Mouse (Mus musculus): ENCODE data around the gene Tpk1. TPM values are rescaled to one million over a fixed set of nuclear protein-coding genes. Genes with fewer than 3 reads are reported as not detected.

Tpk1 gene
- 0.03 and 0.14 TPM in 2 replicates for polyA plus RNA-seq (2012)

- TF ChIP-seq GATA1 (IDR thresholded peaks at IDR 0.05; ENCODE audit: low read length) (no peak), TAL1 (IDR thresholded peaks at IDR 0.05; ENCODE audit: low read length) (no peak)
- Histone ChIP-seq H3K9me3 (ENCODE audit: control insufficient read depth, low read length) (no peaks in the 10 kb centered on the region), H3K36me3 (ENCODE audit: control insufficient read depth) (peaks cover 14% of the 10 kb centered on the region), H3K4me3 (replicated peaks) (peak within 1 kb of the TSS; percentile 93), H3K4me1 (ENCODE audit: control insufficient read depth) (peaks cover 61% of the 10 kb centered on the region), H3K27me3 (ENCODE audit: control insufficient read depth) (no peaks in the 10 kb centered on the region)
Observed at GRCm38 (mm10) chr6:43665677-43666546, at the start of gene Tpk1. Tpk1 (minus strand) TSS chr6:43666278.

GRCm38 (mm10) chr6:43702810-43703614 is 36.9 kb upstream of the Tpk1 start:
- Histone ChIP-seq H3K36me3 (ENCODE audit: control insufficient read depth) (no peaks in the 10 kb centered on the region), H3K4me3 (replicated peaks) (no peak overlapping the region), H3K9me3 (ENCODE audit: control insufficient read depth, low read length) (no peaks in the 10 kb centered on the region), H3K27me3 (ENCODE audit: control insufficient read depth) (no peaks in the 10 kb centered on the region), H3K4me1 (ENCODE audit: control insufficient read depth) (no peaks in the 10 kb centered on the region)
- TF ChIP-seq TAL1 (IDR thresholded peaks at IDR 0.05; ENCODE audit: low read length): no peak
- TF ChIP-seq GATA1 (IDR thresholded peaks at IDR 0.05; ENCODE audit: low read length): no peak

GRCm38 (mm10) chr6:43691863-43692262 is 25.8 kb upstream of the Tpk1 start:
- no peaks in the 10 kb centered on the region for H3K4me1 ChIP-seq (ENCODE audit: control insufficient read depth)
- H3K36me3 ChIP-seq (ENCODE audit: control insufficient read depth): no peaks in the 10 kb centered on the region
- H3K27me3 ChIP-seq (ENCODE audit: control insufficient read depth): no peaks in the 10 kb centered on the region
- H3K4me3 ChIP-seq (replicated peaks): no peak overlapping the region
- TF ChIP-seq TAL1 (IDR thresholded peaks at IDR 0.05; ENCODE audit: low read length) (no peak), GATA1 (IDR thresholded peaks at IDR 0.05; ENCODE audit: low read length) (no peak)
- H3K9me3 ChIP-seq (ENCODE audit: control insufficient read depth, low read length): no peaks in the 10 kb centered on the region

GRCm38 (mm10) chr6:43685985-43686384 is 19.9 kb upstream of the Tpk1 start:
- no peak overlapping the region for H3K4me3 ChIP-seq (replicated peaks)
- H3K27me3 ChIP-seq (ENCODE audit: control insufficient read depth): no peaks in the 10 kb centered on the region
- H3K36me3 ChIP-seq (ENCODE audit: control insufficient read depth): no peaks in the 10 kb centered on the region
- H3K9me3 ChIP-seq (ENCODE audit: control insufficient read depth, low read length): no peaks in the 10 kb centered on the region
- TF ChIP-seq GATA1 (IDR thresholded peaks at IDR 0.05; ENCODE audit: low read length) (no peak), TAL1 (IDR thresholded peaks at IDR 0.05; ENCODE audit: low read length) (no peak)
- no peaks in the 10 kb centered on the region for H3K4me1 ChIP-seq (ENCODE audit: control insufficient read depth)

- no peaks in the 10 kb centered on the region for H3K9me3 ChIP-seq (ENCODE audit: control insufficient read depth, low read length)
Observed at GRCm38 (mm10) chr6:43682535-43682934, 16.5 kb upstream of the Tpk1 start.

GRCm38 (mm10) chr6:43678689-43679212 is 12.7 kb upstream of the Tpk1 start:
- Histone ChIP-seq H3K9me3 (ENCODE audit: control insufficient read depth, low read length) (no peaks in the 10 kb centered on the region), H3K4me3 (replicated peaks) (no peak overlapping the region), H3K4me1 (ENCODE audit: control insufficient read depth) (no peaks in the 10 kb centered on the region), H3K36me3 (ENCODE audit: control insufficient read depth) (no peaks in the 10 kb centered on the region), H3K27me3 (ENCODE audit: control insufficient read depth) (no peaks in the 10 kb centered on the region)
- no peak for TF ChIP-seq TAL1 (IDR thresholded peaks at IDR 0.05; ENCODE audit: low read length)
- no peak for TF ChIP-seq GATA1 (IDR thresholded peaks at IDR 0.05; ENCODE audit: low read length)

More at GRCm38 (mm10) chr6:43682535-43682934, 16.5 kb upstream of the Tpk1 start:
- Histone ChIP-seq H3K4me1 (ENCODE audit: control insufficient read depth) (no peaks in the 10 kb centered on the region), H3K4me3 (replicated peaks) (no peak overlapping the region), H3K27me3 (ENCODE audit: control insufficient read depth) (no peaks in the 10 kb centered on the region), H3K36me3 (ENCODE audit: control insufficient read depth) (no peaks in the 10 kb centered on the region)
- no peak for TF ChIP-seq GATA1 (IDR thresholded peaks at IDR 0.05; ENCODE audit: low read length)
- TF ChIP-seq TAL1 (IDR thresholded peaks at IDR 0.05; ENCODE audit: low read length): no peak

- Histone ChIP-seq H3K27me3 (ENCODE audit: control insufficient read depth) (no peaks in the 10 kb centered on the region), H3K4me1 (ENCODE audit: control insufficient read depth) (no peaks in the 10 kb centered on the region), H3K4me3 (replicated peaks) (no peak overlapping the region), H3K36me3 (ENCODE audit: control insufficient read depth) (no peaks in the 10 kb centered on the region), H3K9me3 (ENCODE audit: control insufficient read depth, low read length) (no peaks in the 10 kb centered on the region)
- no peak for TF ChIP-seq GATA1 (IDR thresholded peaks at IDR 0.05; ENCODE audit: low read length)
- TF ChIP-seq TAL1 (IDR thresholded peaks at IDR 0.05; ENCODE audit: low read length): no peak
Observed at GRCm38 (mm10) chr6:43677566-43677965, 11.5 kb upstream of the Tpk1 start.

GRCm38 (mm10) chr6:43676139-43676538 is 10.1 kb upstream of the Tpk1 start:
- no peak overlapping the region for H3K4me3 ChIP-seq (replicated peaks)
- no peaks in the 10 kb centered on the region for H3K36me3 ChIP-seq (ENCODE audit: control insufficient read depth)
- no peak for TF ChIP-seq GATA1 (IDR thresholded peaks at IDR 0.05; ENCODE audit: low read length)
- TF ChIP-seq TAL1 (IDR thresholded peaks at IDR 0.05; ENCODE audit: low read length): no peak

More at GRCm38 (mm10) chr6:43676139-43676538, 10.1 kb upstream of the Tpk1 start:
- Histone ChIP-seq H3K9me3 (ENCODE audit: control insufficient read depth, low read length) (no peaks in the 10 kb centered on the region), H3K27me3 (ENCODE audit: control insufficient read depth) (no peaks in the 10 kb centered on the region), H3K4me1 (ENCODE audit: control insufficient read depth) (no peaks in the 10 kb centered on the region)

Data from erythroblast, embryonic 14.5 days (primary cell).